Mouse (Mus musculus): ENCODE results near the gene Mrpl16. TPM values are rescaled to one million over a fixed set of nuclear protein-coding genes. Genes with fewer than 3 reads are reported as not detected.

The Mrpl16 gene
- total and polyA plus RNA-seq, 3 experiments, result 46.8 to 58.3 TPM; not detected in 1

- TF ChIP-seq ETS1 (IDR thresholded peaks at IDR 0.05; ENCODE audit: low read depth, low read length), result no peak
- TF ChIP-seq RCOR1 (IDR thresholded peaks at IDR 0.05; ENCODE audit: low read depth, low read length), result no peak
- TF ChIP-seq ZC3H11A (IDR thresholded peaks at IDR 0.05; ENCODE audit: low read depth, low read length), result peak; percentile 62
- TF ChIP-seq TBP (IDR thresholded peaks at IDR 0.05; ENCODE audit: low read depth, low read length), result no peak
- TF ChIP-seq RAD21 (IDR thresholded peaks at IDR 0.05; ENCODE audit: low read depth, low read length), result peak; percentile 75
- peak in 2 of 3 experiments; percentile 13 to 65; a peak in 2 of 6 replicates for TF ChIP-seq CTCF (IDR thresholded peaks at IDR 0.05 in 2 of 3, conservative IDR thresholded peaks at IDR 0.05 in 1 of 3; ENCODE audit: control insufficient read depth in 1 of 3, insufficient read depth in 1 of 3, low read depth in 2 of 3, low read length in 3 of 3, poor library complexity in 1 of 3, severe bottlenecking in 1 of 3)
- peak; percentile 71 for TF ChIP-seq SMC3 (IDR thresholded peaks at IDR 0.05; ENCODE audit: low read depth, low read length)
- peaks cover 0 to 3% of the 10 kb centered on the region in 2 experiments; a peak in 2 of 4 replicates for H3K36me3 ChIP-seq (ENCODE audit: control insufficient read depth in 1 of 2, insufficient read depth in 2 of 2, low read length in 2 of 2)
- no peak overlapping the region for H3K9ac ChIP-seq (ENCODE audit: control insufficient read depth, low read depth, low read length, poor library complexity, severe bottlenecking)
- H3K27me3 ChIP-seq (ENCODE audit: control insufficient read depth in 1 of 2, insufficient read depth in 2 of 2, low read length in 2 of 2), result peaks cover 0 to 2% of the 10 kb centered on the region in 2 experiments; a peak in 2 of 4 replicates
- DNase-seq (ENCODE audit: low read depth, low spot score), result no peak
- H3K27ac ChIP-seq (ENCODE audit: control insufficient read depth, low read depth, low read length), result no peak overlapping the region
- H3K79me2 ChIP-seq (ENCODE audit: control insufficient read depth, insufficient read depth, low read length, poor library complexity), result no peaks in the 10 kb centered on the region
- no peak overlapping the region for H3K4me3 ChIP-seq (ENCODE audit: control insufficient read depth in 1 of 2, insufficient read depth in 1 of 2, low read depth in 2 of 2, low read length in 2 of 2)
- H3K4me1 ChIP-seq (ENCODE audit: control insufficient read depth in 1 of 2, insufficient read depth in 2 of 2, low read length in 2 of 2), result peaks cover 3 to 7% of the 10 kb centered on the region in 2 experiments; a peak in 3 of 4 replicates
- no peaks in the 10 kb centered on the region for H3K9me3 ChIP-seq (replicated peaks; ENCODE audit: insufficient read depth, low read length)
These were observed 5.1 kb upstream of the Mrpl16 start for GRCm38 (mm10) chr19:11765059-11765458.

DNA sequence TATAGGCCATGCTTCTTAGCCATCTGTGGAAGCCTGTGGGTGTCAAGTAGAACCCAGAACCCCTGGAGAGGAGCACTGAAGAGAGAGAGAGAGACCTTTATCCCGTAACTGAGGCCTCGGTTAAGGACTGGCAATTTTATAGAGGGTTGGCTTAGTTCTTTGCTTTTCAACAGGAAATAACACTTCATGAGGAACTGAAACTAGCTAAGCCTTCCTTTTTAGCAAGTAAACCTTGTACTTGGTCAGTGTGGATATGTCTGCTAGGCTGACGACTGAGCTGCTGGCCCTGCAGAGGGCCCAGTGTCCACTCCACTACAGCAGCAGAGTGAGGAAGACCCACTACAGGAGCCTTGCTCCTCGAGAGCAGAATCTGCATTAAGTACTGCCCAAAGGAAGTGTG is 3.8 kb upstream of the Mrpl16 start:
- no peak overlapping the region for H3K9ac ChIP-seq (ENCODE audit: control insufficient read depth, low read depth, low read length, poor library complexity, severe bottlenecking)
- H3K27me3 ChIP-seq (ENCODE audit: control insufficient read depth in 1 of 2, insufficient read depth in 2 of 2, low read length in 2 of 2), result no peaks in the 10 kb centered on the region; a peak in 1 of 4 replicates
- H3K4me1 ChIP-seq (ENCODE audit: control insufficient read depth in 1 of 2, insufficient read depth in 2 of 2, low read length in 2 of 2), result peaks cover 6 to 10% of the 10 kb centered on the region in 2 experiments
- H3K36me3 ChIP-seq (ENCODE audit: control insufficient read depth in 1 of 2, insufficient read depth in 2 of 2, low read length in 2 of 2), result peaks cover 0 to 10% of the 10 kb centered on the region in 2 experiments; a peak in 2 of 4 replicates
- DNase-seq (ENCODE audit: low read depth, low spot score), result no peak
- no peak for TF ChIP-seq MYC (IDR thresholded peaks at IDR 0.05; ENCODE audit: low read depth, low read length)
- TF ChIP-seq GATA1 (IDR thresholded peaks at IDR 0.05; ENCODE audit: low read depth, low read length), result no peak
- TF ChIP-seq TBP (IDR thresholded peaks at IDR 0.05; ENCODE audit: low read depth, low read length), result no peak
- TF ChIP-seq TAL1 (IDR thresholded peaks at IDR 0.05; ENCODE audit: low read length), result no peak
- TF ChIP-seq MAZ (IDR thresholded peaks at IDR 0.05; ENCODE audit: low read depth, low read length), result no peak
- no peak for TF ChIP-seq NELFE (IDR thresholded peaks at IDR 0.05; ENCODE audit: low read depth, low read length)
- no peak overlapping the region for H3K4me3 ChIP-seq (ENCODE audit: control insufficient read depth in 1 of 2, insufficient read depth in 1 of 2, low read depth in 2 of 2, low read length in 2 of 2)
- no peak overlapping the region for H3K27ac ChIP-seq (ENCODE audit: control insufficient read depth, low read depth, low read length)
- no peaks in the 10 kb centered on the region for H3K9me3 ChIP-seq (replicated peaks; ENCODE audit: insufficient read depth, low read length)
- H3K79me2 ChIP-seq (ENCODE audit: control insufficient read depth, insufficient read depth, low read length, poor library complexity), result peaks cover 11% of the 10 kb centered on the region

GRCm38 (mm10) chr19:11768163-11768562 is 2.0 kb upstream of the Mrpl16 start:
- H3K4me3 ChIP-seq (ENCODE audit: control insufficient read depth in 1 of 2, insufficient read depth in 1 of 2, low read depth in 2 of 2, low read length in 2 of 2), result no peak overlapping the region
- peak; percentile 81 for DNase-seq (ENCODE audit: low read depth, low spot score)
- H3K9ac ChIP-seq (ENCODE audit: control insufficient read depth, low read depth, low read length, poor library complexity, severe bottlenecking), result no peak overlapping the region
- peaks cover 14% of the 10 kb centered on the region for H3K79me2 ChIP-seq (ENCODE audit: control insufficient read depth, insufficient read depth, low read length, poor library complexity)
- H3K9me3 ChIP-seq (replicated peaks; ENCODE audit: insufficient read depth, low read length), result no peaks in the 10 kb centered on the region
- H3K36me3 ChIP-seq (ENCODE audit: control insufficient read depth in 1 of 2, insufficient read depth in 2 of 2, low read length in 2 of 2), result peaks cover 2 to 13% of the 10 kb centered on the region in 2 experiments
- H3K27ac ChIP-seq (ENCODE audit: control insufficient read depth, low read depth, low read length), result no peak overlapping the region
- peaks cover 7 to 9% of the 10 kb centered on the region in 2 experiments; a peak in 3 of 4 replicates for H3K4me1 ChIP-seq (ENCODE audit: control insufficient read depth in 1 of 2, insufficient read depth in 2 of 2, low read length in 2 of 2)
- no peaks in the 10 kb centered on the region for H3K27me3 ChIP-seq (ENCODE audit: control insufficient read depth in 1 of 2, insufficient read depth in 2 of 2, low read length in 2 of 2)
- TF ChIP-seq POLR2AphosphoS2 (IDR thresholded peaks at IDR 0.05; ENCODE audit: low read length) (no peak), RAD21 (IDR thresholded peaks at IDR 0.05; ENCODE audit: low read depth, low read length) (peak; percentile 86), SMC3 (IDR thresholded peaks at IDR 0.05; ENCODE audit: low read depth, low read length) (peak; percentile 94), ETS1 (IDR thresholded peaks at IDR 0.05; ENCODE audit: low read depth, low read length) (peak; percentile 25; the same call in 1 of the 2 replicates), ZKSCAN1 (IDR thresholded peaks at IDR 0.05; ENCODE audit: low read depth, low read length) (no peak), POLR2A (IDR thresholded peaks at IDR 0.05; ENCODE audit: control insufficient read depth in 1 of 2, insufficient read depth in 1 of 2, low read depth in 1 of 2, low read length in 2 of 2, poor library complexity in 1 of 2) (no peak), ZMIZ1 (IDR thresholded peaks at IDR 0.05; ENCODE audit: low read depth, low read length) (no peak), CTCF (IDR thresholded peaks at IDR 0.05 in 2 of 3, conservative IDR thresholded peaks at IDR 0.05 in 1 of 3; ENCODE audit: control insufficient read depth in 1 of 3, insufficient read depth in 1 of 3, low read depth in 2 of 3, low read length in 3 of 3, poor library complexity in 1 of 3, severe bottlenecking in 1 of 3) (peak; percentile 84 to 92 (median 91)), JUND (IDR thresholded peaks at IDR 0.05; ENCODE audit: low read depth, low read length) (no peak), MEF2A (IDR thresholded peaks at IDR 0.05; ENCODE audit: extremely low read depth, insufficient replicate concordance, low read depth, low read length, poor library complexity, severe bottlenecking) (peak; percentile 73; the same call in 1 of the 2 replicates), MAZ (IDR thresholded peaks at IDR 0.05; ENCODE audit: low read depth, low read length) (no peak), MYC (IDR thresholded peaks at IDR 0.05; ENCODE audit: low read depth, low read length) (no peak), HCFC1 (IDR thresholded peaks at IDR 0.05; ENCODE audit: low read depth, low read length) (0 out of 2 replicates have a peak, but pooled peaks have one; percentile 17), CHD1 (IDR thresholded peaks at IDR 0.05; ENCODE audit: low read depth, low read length) (no peak), TBP (IDR thresholded peaks at IDR 0.05; ENCODE audit: low read depth, low read length) (no peak), EP300 (IDR thresholded peaks at IDR 0.05; ENCODE audit: low read depth in 1 of 2, low read length in 2 of 2) (no peak; a peak in 1 of 4 replicates), UBTF (IDR thresholded peaks at IDR 0.05; ENCODE audit: borderline replicate concordance, insufficient read depth, low read depth, low read length) (no peak), TAL1 (IDR thresholded peaks at IDR 0.05; ENCODE audit: low read length) (no peak), GABPA (IDR thresholded peaks at IDR 0.05; ENCODE audit: low read depth, low read length) (no peak)
